9 mouse cellular contexts compared by ENCODE assay signal in genomic region chr8:11419232-11419631, GRCm38 (mm10). TPM values are rescaled to one million over a fixed set of nuclear protein-coding genes. Genes with fewer than 3 reads are reported as not detected.
DNase-seq lines count a peak whose midpoint lies in the region; ATAC-seq and TF ChIP-seq lines count a peak whose summit lies in the region.
"Had no signal": no experiment of that assay in that cellular context is flagged by ENCODE, and none has a peak within 500 bp of the region (broad histone marks: within the 10 kb centered on the region; RNA-seq: fewer than 3 reads in every experiment).

No protein-coding gene starts in this region.

- CTCF ChIA-PET in Patski (lab: Charles Lee), result interaction anchor here (0.9 to 5.5 kb wide), 10 partner anchors 11 to 184 kb away, joined by 3 to 67 read pairs (median 4); no protein-coding TSS in a partner anchor

- H3K79me2 ChIP-seq in heart, adult 2 months (replicated peaks; ENCODE audit: control insufficient read depth, insufficient read depth, low read length), result 0 out of 2 replicates have a peak, but pooled peaks cover 1% of the 10 kb centered on the region

- no peak overlapping the region for H3K4me3 ChIP-seq in heart, adult 2 months
- no peak overlapping the region for H3K4me3 ChIP-seq in heart, embryonic 11.5 days (ENCODE audit: low read depth, low read length)
- H3K4me3 ChIP-seq in lung, embryonic 15.5 days, result no peak overlapping the region
- H3K4me3 ChIP-seq: neural tube, embryonic 12.5 days had no signal

- POLR2A ChIA-PET in Patski (lab: Charles Lee), result interaction anchor here (0.6 kb wide), 1 partner anchor 51 kb away, joined by 3 read pairs; no protein-coding TSS in a partner anchor

- WGBS in heart, adult 2 months, result 31% methylated on average over 6 of the region's 6 CpGs
- WGBS in heart, embryonic 11.5 days (ENCODE audit: insufficient replicate concordance), result 46% methylated on average over 6 of the region's 6 CpGs
- WGBS in lung, embryonic 15.5 days, result 19% methylated on average over 6 of the region's 6 CpGs

- no peak overlapping the region for H3K4me2 ChIP-seq in heart, embryonic 11.5 days
- H3K4me2 ChIP-seq in lung, embryonic 15.5 days, result no peak overlapping the region
- H3K4me2 ChIP-seq: neural tube, embryonic 12.5 days had no signal

- intact Hi-C loops in heart, adult 2 months (cut with DNase I), result loop anchor here (1.0 kb wide), 1 partner anchor 44 kb away; no protein-coding TSS in a partner anchor
- intact Hi-C loops in heart, postnatal 14 days (cut with DNase I), result no loop called here

- no peak for ATAC-seq in heart, embryonic 11.5 days (replicated peaks; ENCODE audit: insufficient number of reproducible peaks, low FRiP score, low TSS enrichment)
- peak; percentile 75 for ATAC-seq in Patski
- peak; percentile 81 for ATAC-seq in lung, embryonic 15.5 days (ENCODE audit: borderline replicate concordance, extremely low read depth, low FRiP score, low TSS enrichment)
- ATAC-seq in CD4-positive, CD25-positive, alpha-beta regulatory T cell, adult 4 months, result no peak

- H3K27me3 ChIP-seq in heart, adult 2 months (ENCODE audit: control insufficient read depth, insufficient read depth, low read length), result no peaks in the 10 kb centered on the region
- no peaks in the 10 kb centered on the region for H3K27me3 ChIP-seq in heart, embryonic 11.5 days (ENCODE audit: control insufficient read depth, insufficient read depth, low read length)
- no peaks in the 10 kb centered on the region for H3K27me3 ChIP-seq in Patski
- no peaks in the 10 kb centered on the region for H3K27me3 ChIP-seq in lung, embryonic 15.5 days
- H3K27me3 ChIP-seq: neural tube, embryonic 12.5 days had no signal

- H3K27ac ChIP-seq in heart, adult 2 months, result peak overlapping the region; percentile 44
- no peak overlapping the region for H3K27ac ChIP-seq in heart, embryonic 11.5 days (ENCODE audit: low read depth, low read length)
- H3K27ac ChIP-seq in lung, embryonic 15.5 days, result peak overlapping the region; percentile 82
- H3K27ac ChIP-seq: neural tube, embryonic 12.5 days had no signal

- H3K36me3 ChIP-seq in heart, adult 2 months (ENCODE audit: control insufficient read depth, insufficient read depth, low read length), result peaks cover 4% of the 10 kb centered on the region
- peaks cover 8% of the 10 kb centered on the region; the same call in 1 of the 2 replicates for H3K36me3 ChIP-seq in heart, embryonic 11.5 days (ENCODE audit: control insufficient read depth, insufficient read depth, low read length)
- H3K36me3 ChIP-seq in lung, embryonic 15.5 days, result peaks cover 37% of the 10 kb centered on the region
- H3K36me3 ChIP-seq: neural tube, embryonic 12.5 days had no signal

- TF ChIP-seq EP300 in heart, adult 2 months (IDR thresholded peaks at IDR 0.05; ENCODE audit: insufficient read depth, low read depth, low read length), result no peak

- H3K4me1 ChIP-seq in heart, adult 2 months (ENCODE audit: control insufficient read depth, insufficient read depth, low read length), result peaks cover 1% of the 10 kb centered on the region; the same call in 1 of the 2 replicates
- H3K4me1 ChIP-seq in heart, embryonic 11.5 days (ENCODE audit: control insufficient read depth, insufficient read depth, low read length), result peaks cover 10% of the 10 kb centered on the region
- H3K4me1 ChIP-seq in lung, embryonic 15.5 days, result peaks cover 10% of the 10 kb centered on the region

- TF ChIP-seq CTCF in heart, adult 2 months (IDR thresholded peaks at IDR 0.05), result no peak
- TF ChIP-seq CTCF in Patski (IDR thresholded peaks at IDR 0.05), result no peak

- no peak for TF ChIP-seq POLR2A in heart, adult 2 months (IDR thresholded peaks at IDR 0.05; ENCODE audit: insufficient read depth, low read depth, low read length)

- no peak overlapping the region for H3K9ac ChIP-seq in heart, adult 2 months (ENCODE audit: low read depth, low read length)
- no peak overlapping the region for H3K9ac ChIP-seq in heart, embryonic 11.5 days (ENCODE audit: low read depth, low read length)
- no peak overlapping the region for H3K9ac ChIP-seq in lung, embryonic 15.5 days
- H3K9ac ChIP-seq: neural tube, embryonic 12.5 days had no signal

- in situ Hi-C loops in Patski (cut with MboI; ENCODE audit: low pct_unique_long_range_greater_than_20kb), result no loop called here

- peak; percentile 64 to 77 for DNase-seq in heart, adult 2 months
- DNase-seq in Patski (ENCODE audit: low read depth, low spot score), result no peak
- DNase-seq in fat pad, adult 2 months (ENCODE audit: extremely low read depth, low read depth, low spot score), result peak; percentile 47
- DNase-seq in heart, postnatal 14 days, result peak; percentile 66 to 76
- no peak for DNase-seq in thymus, postnatal 36 days

- H3K9me3 ChIP-seq in heart, embryonic 11.5 days (replicated peaks; ENCODE audit: control insufficient read depth, low read length), result no peaks in the 10 kb centered on the region
- H3K9me3 ChIP-seq in lung, embryonic 15.5 days, result no peaks in the 10 kb centered on the region
- H3K9me3 ChIP-seq: neural tube, embryonic 12.5 days had no signal

RNA-seq across cellular contexts. Expression of gene Rab20, which starts 59.3 kb away (rescaled TPM):
- total RNA-seq in heart, adult 2 months (2021), result 10 to 100 TPM; 17.8 to 27.4 TPM
- 40.9 and 46.8 TPM in 2 replicates for polyA plus RNA-seq in heart, adult 2 months (2012; rRNA removed)
- 20.9 and 25.4 TPM in 2 replicates for polyA plus RNA-seq in heart, embryonic 11.5 days (2014; fragmentation: Nextera tagmentation; extraction: Ambion mirVana)
- 70.7 TPM for polyA plus RNA-seq in Patski (2021)
- total RNA-seq in heart, postnatal 14 days (2021), result 10 to 100 TPM; 18.5 to 20.2 TPM
- 13.2 and 14.7 TPM in 2 replicates for polyA plus RNA-seq in lung, embryonic 15.5 days (2015; fragmentation: Nextera tagmentation; extraction: Ambion mirVana)
- 10 to 100 TPM; 12.0 to 12.8 TPM for polyA plus RNA-seq in CD4-positive, CD25-positive, alpha-beta regulatory T cell, adult 4 months (2017; shearing (Covaris generic))

Comparison
In these comparisons a context has a peak if more than half of its experiments do, and no peak if none do; other contexts are left out.
1. DNase-seq: peak in heart, adult 2 months (2 of 2), fat pad, adult 2 months (single experiment) and heart, postnatal 14 days (2 of 2); none in Patski (single experiment) and thymus, postnatal 36 days (0 of 2).
2. ATAC-seq: peak in Patski (single experiment) and lung, embryonic 15.5 days (single experiment); none in heart, embryonic 11.5 days (single experiment) and CD4-positive, CD25-positive, alpha-beta regulatory T cell, adult 4 months (single experiment).